Mouse (Mus musculus): ENCODE results near the gene Mt2. TPM values are rescaled to one million over a fixed set of nuclear protein-coding genes. Genes with fewer than 3 reads are reported as not detected.

Mt2 gene
- total and polyA plus RNA-seq, 3 experiments, result 4.3 to 212 (median 54.4) TPM

DNA sequence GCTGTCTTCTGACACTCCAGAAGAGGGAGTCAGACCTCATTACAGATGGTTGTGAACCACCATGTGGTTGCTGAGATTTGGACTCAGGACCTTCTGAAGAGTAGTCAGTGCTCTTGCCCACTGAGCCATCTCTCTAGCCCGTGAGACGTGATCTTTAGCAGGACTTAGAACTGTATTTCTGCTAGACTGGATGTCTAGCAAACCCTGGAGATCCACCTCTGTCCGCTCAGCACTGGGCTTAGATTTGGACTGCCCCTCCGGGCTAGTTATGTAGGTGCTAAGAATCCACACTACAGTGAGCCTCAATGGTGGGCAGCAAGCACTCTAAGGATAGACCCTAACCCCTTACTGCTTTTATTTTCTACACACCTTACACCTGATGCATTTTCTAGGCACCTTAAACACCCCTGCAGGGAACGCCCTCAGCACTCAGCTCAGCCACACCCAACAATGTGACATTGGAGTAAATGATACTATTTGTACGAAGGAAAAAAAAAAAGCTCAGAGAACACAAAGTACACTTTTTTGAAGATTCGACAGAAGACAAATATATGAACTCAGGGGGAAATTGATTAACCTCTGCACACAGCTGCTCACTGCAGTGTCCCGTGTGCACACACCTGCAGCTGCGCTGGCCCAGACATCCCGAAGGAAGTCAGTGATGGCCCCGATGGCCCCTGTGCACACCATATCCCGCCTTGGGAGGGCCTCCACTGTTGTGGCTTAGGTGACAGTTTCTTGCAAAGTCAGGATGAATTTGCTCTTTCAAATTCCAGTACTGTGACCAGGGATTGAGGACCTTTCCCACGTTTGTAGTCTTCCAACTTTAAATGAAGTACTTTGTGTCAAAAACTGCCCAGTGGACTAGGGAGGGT is 9.8 kb downstream of the Mt2 start:
- no peak for DNase-seq (ENCODE audit: extremely low read depth)
- H3K79me2 ChIP-seq (replicated peaks; ENCODE audit: control insufficient read depth, extremely low read depth, insufficient read depth, poor library complexity, severe bottlenecking), result peaks cover 4% of the 10 kb centered on the region; the same call in 1 of the 2 replicates
- H3K4me3 ChIP-seq (replicated peaks in 1 of 3; ENCODE audit: low read depth in 2 of 3, low read length in 2 of 3, poor library complexity in 1 of 3), result peak overlapping the region; percentile 39 to 53 (median 51)
- peak overlapping the region; percentile 57 for H3K9ac ChIP-seq (ENCODE audit: insufficient read depth, low read depth)
- H3K9me3 ChIP-seq (replicated peaks; ENCODE audit: low read length), result no peaks in the 10 kb centered on the region
- in situ Hi-C loops (cut with MboI; ENCODE audit: low pct_ligation_motif_present, low pct_unique_long_range_greater_than_20kb, low sequenced_read_pairs), result loop anchor here (25.0 kb wide), 1 partner anchor 495 kb away; no protein-coding TSS in a partner anchor
- peaks cover 18 to 46% of the 10 kb centered on the region in 2 experiments for H3K4me1 ChIP-seq (ENCODE audit: control insufficient read depth in 1 of 2, insufficient read depth in 2 of 2)
- peak overlapping the region; percentile 67 for H3K27ac ChIP-seq (ENCODE audit: insufficient read depth, low read depth)
- dilution Hi-C loops (cut with MboI; ENCODE audit: extremely low pct_ligation_motif_present, extremely low pct_unique_long_range_greater_than_20kb, low sequenced_read_pairs), result no loop called here
- peak overlapping the region; percentile 55 for H3K4me2 ChIP-seq (ENCODE audit: insufficient read depth, low read depth, poor library complexity, severe bottlenecking)
- H3K36me3 ChIP-seq (replicated peaks in 1 of 2; ENCODE audit: control insufficient read depth in 1 of 2, insufficient read depth in 1 of 2, low read length in 1 of 2), result no peaks in the 10 kb centered on the region
- peaks cover 55% of the 10 kb centered on the region for H3K27me3 ChIP-seq (replicated peaks)
- no peak for TF ChIP-seq TCF12 (IDR thresholded peaks at IDR 0.05; ENCODE audit: low read depth, low read length)
- no peak for TF ChIP-seq NELFE (IDR thresholded peaks at IDR 0.05; ENCODE audit: low read depth, low read length)
- TF ChIP-seq GABPA (IDR thresholded peaks at IDR 0.05; ENCODE audit: insufficient replicate concordance, low read depth, low read length), result no peak
- no peak for TF ChIP-seq JUN (IDR thresholded peaks at IDR 0.05; ENCODE audit: insufficient read depth, low read depth, low read length)
- no peak for TF ChIP-seq PAX5 (IDR thresholded peaks at IDR 0.05; ENCODE audit: low read length)
- no peak for TF ChIP-seq HCFC1 (IDR thresholded peaks at IDR 0.05; ENCODE audit: low read depth, low read length)
- TF ChIP-seq ZNF384 (IDR thresholded peaks at IDR 0.05; ENCODE audit: low read depth, low read length), result no peak
- TF ChIP-seq MAZ (IDR thresholded peaks at IDR 0.05; ENCODE audit: low read depth, low read length), result no peak
- TF ChIP-seq MAX (IDR thresholded peaks at IDR 0.05; ENCODE audit: low read length), result no peak
- no peak for TF ChIP-seq BHLHE40 (IDR thresholded peaks at IDR 0.05; ENCODE audit: low read depth, low read length)
- TF ChIP-seq SIN3A (IDR thresholded peaks at IDR 0.05; ENCODE audit: low read length), result no peak
- TF ChIP-seq MXI1 (IDR thresholded peaks at IDR 0.05; ENCODE audit: low read depth, low read length), result no peak
- TF ChIP-seq RAD21 (IDR thresholded peaks at IDR 0.05; ENCODE audit: low read depth, low read length), result no peak
- no peak for TF ChIP-seq SMC3 (IDR thresholded peaks at IDR 0.05; ENCODE audit: low read depth, low read length)
- TF ChIP-seq POLR2AphosphoS2 (IDR thresholded peaks at IDR 0.05; ENCODE audit: low read depth, low read length), result no peak
- no peak for TF ChIP-seq MEF2A (IDR thresholded peaks at IDR 0.05; ENCODE audit: borderline replicate concordance, low read depth, low read length)

DNA sequence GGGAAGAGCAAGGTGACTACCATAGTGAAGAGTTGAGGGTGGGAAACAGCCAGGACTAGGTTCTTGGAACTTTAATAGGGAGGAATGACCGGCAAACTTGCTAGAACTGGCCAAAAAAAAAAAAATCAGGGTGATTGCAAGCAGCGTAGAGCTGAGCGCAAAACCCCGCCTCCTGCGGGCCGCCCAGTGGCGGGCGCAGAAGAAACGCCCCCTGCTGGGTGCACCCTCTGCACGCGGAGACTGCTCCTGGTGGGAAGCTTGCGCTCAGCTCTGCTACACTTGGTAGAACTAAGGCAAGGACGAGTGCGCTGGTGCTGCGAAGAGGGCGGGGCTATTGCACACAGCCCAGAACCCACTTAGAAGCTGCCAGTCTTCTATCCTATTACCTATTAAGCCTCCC is 10.7 kb downstream of the Mt2 start:
- Histone ChIP-seq H3K36me3 (replicated peaks in 1 of 2; ENCODE audit: control insufficient read depth in 1 of 2, insufficient read depth in 1 of 2, low read length in 1 of 2) (no peaks in the 10 kb centered on the region), H3K27me3 (replicated peaks) (peaks cover 56% of the 10 kb centered on the region), H3K4me1 (ENCODE audit: control insufficient read depth in 1 of 2, insufficient read depth in 2 of 2) (peaks cover 21 to 51% of the 10 kb centered on the region in 2 experiments), H3K9me3 (replicated peaks; ENCODE audit: low read length) (no peaks in the 10 kb centered on the region), H3K27ac (ENCODE audit: insufficient read depth, low read depth) (peak overlapping the region; percentile 94), H3K9ac (ENCODE audit: insufficient read depth, low read depth) (peak overlapping the region; percentile 90), H3K4me3 (replicated peaks in 1 of 3; ENCODE audit: low read depth in 2 of 3, low read length in 2 of 3, poor library complexity in 1 of 3) (peak overlapping the region; percentile 39 to 54 (median 51)), H3K4me2 (ENCODE audit: insufficient read depth, low read depth, poor library complexity, severe bottlenecking) (peak overlapping the region; percentile 93), H3K79me2 (replicated peaks; ENCODE audit: control insufficient read depth, extremely low read depth, insufficient read depth, poor library complexity, severe bottlenecking) (peaks cover 4% of the 10 kb centered on the region; the same call in 1 of the 2 replicates)
- in situ Hi-C loops (cut with MboI; ENCODE audit: low pct_ligation_motif_present, low pct_unique_long_range_greater_than_20kb, low sequenced_read_pairs) (loop anchor here (25.0 kb wide), 1 partner anchor 496 kb away; no protein-coding TSS in a partner anchor), dilution Hi-C loops (cut with MboI; ENCODE audit: extremely low pct_ligation_motif_present, extremely low pct_unique_long_range_greater_than_20kb, low sequenced_read_pairs) (no loop called here)
- peak; percentile 92 for DNase-seq (ENCODE audit: extremely low read depth)
- TF ChIP-seq MAX (IDR thresholded peaks at IDR 0.05; ENCODE audit: low read length), result peak; percentile 68
- TF ChIP-seq KAT2A (IDR thresholded peaks at IDR 0.05; ENCODE audit: insufficient replicate concordance, low read length), result no peak
- peak; percentile 13 for TF ChIP-seq HCFC1 (IDR thresholded peaks at IDR 0.05; ENCODE audit: low read depth, low read length)
- peak; percentile 68; the same call in 1 of the 2 replicates for TF ChIP-seq MAZ (IDR thresholded peaks at IDR 0.05; ENCODE audit: low read depth, low read length)
- no peak for TF ChIP-seq USF1 (IDR thresholded peaks at IDR 0.05; ENCODE audit: low read depth, low read length)
- peak; percentile 67; the same call in 1 of the 2 replicates for TF ChIP-seq TCF12 (IDR thresholded peaks at IDR 0.05; ENCODE audit: low read depth, low read length)
- no peak; the same call in 1 of the 2 replicates for TF ChIP-seq ETS1 (conservative IDR thresholded peaks at IDR 0.05; ENCODE audit: low read depth, low read length)
- peak in 1 of 2 experiments; percentile 81; a peak in 2 of 4 replicates for TF ChIP-seq CTCF (conservative IDR thresholded peaks at IDR 0.05 in 1 of 2, IDR thresholded peaks at IDR 0.05 in 1 of 2; ENCODE audit: low read depth in 2 of 2, low read length in 2 of 2)
- TF ChIP-seq GABPA (IDR thresholded peaks at IDR 0.05; ENCODE audit: insufficient replicate concordance, low read depth, low read length), result no peak
- TF ChIP-seq ZNF384 (IDR thresholded peaks at IDR 0.05; ENCODE audit: low read depth, low read length), result peak; percentile 97
- TF ChIP-seq IRF4 (IDR thresholded peaks at IDR 0.05; ENCODE audit: low read depth, low read length), result peak; percentile 65
- TF ChIP-seq ZKSCAN1 (IDR thresholded peaks at IDR 0.05; ENCODE audit: borderline replicate concordance, low read depth, low read length), result no peak
- TF ChIP-seq POLR2AphosphoS2 (IDR thresholded peaks at IDR 0.05; ENCODE audit: low read depth, low read length), result no peak
- no peak for TF ChIP-seq PAX5 (IDR thresholded peaks at IDR 0.05; ENCODE audit: low read length)
- TF ChIP-seq BHLHE40 (IDR thresholded peaks at IDR 0.05; ENCODE audit: low read depth, low read length), result peak; percentile 72
- TF ChIP-seq NRF1 (IDR thresholded peaks at IDR 0.05; ENCODE audit: low read depth, low read length), result peak; percentile 64; the same call in 1 of the 2 replicates
- peak; percentile 69 for TF ChIP-seq POLR2A (IDR thresholded peaks at IDR 0.05; ENCODE audit: low read depth, low read length)
- peak; percentile 28; the same call in 1 of the 2 replicates for TF ChIP-seq NELFE (IDR thresholded peaks at IDR 0.05; ENCODE audit: low read depth, low read length)
- no peak for TF ChIP-seq JUND (conservative IDR thresholded peaks at IDR 0.05; ENCODE audit: low read depth, low read length)
- peak; percentile 80; the same call in 1 of the 2 replicates for TF ChIP-seq MYC (IDR thresholded peaks at IDR 0.05; ENCODE audit: low read depth, low read length)
- 0 out of 2 replicates have a peak, but pooled peaks have one; percentile 22 for TF ChIP-seq UBTF (IDR thresholded peaks at IDR 0.05; ENCODE audit: low read depth, low read length)
- peak; percentile 40 for TF ChIP-seq SMC3 (IDR thresholded peaks at IDR 0.05; ENCODE audit: low read depth, low read length)
